In the genomic region with DNA sequence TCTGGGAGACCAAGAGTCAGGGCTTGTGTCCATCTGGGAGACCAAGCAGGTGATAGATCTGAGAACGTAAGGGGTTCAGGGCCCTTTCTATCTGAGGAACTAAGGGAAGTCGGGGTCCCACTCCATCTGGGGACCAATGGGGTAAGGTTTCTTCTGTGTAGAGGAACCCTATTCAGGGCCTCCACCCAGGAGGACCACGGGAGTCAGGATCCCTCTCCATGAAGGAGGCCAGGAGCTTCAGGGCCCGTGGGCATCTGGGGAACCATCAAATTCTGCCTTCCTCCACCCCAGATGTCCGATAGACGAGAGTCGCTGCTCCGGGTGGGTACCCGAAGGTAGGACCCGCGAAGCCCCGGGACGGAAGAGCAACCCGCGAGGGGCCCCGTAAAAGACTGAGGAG, we compare ENCODE assay signal across 8 mouse cellular contexts. TPM values are rescaled to one million over a fixed set of nuclear protein-coding genes. Genes with fewer than 3 reads are reported as not detected.
DNase-seq lines count a peak whose midpoint lies in the region; ATAC-seq and TF ChIP-seq lines count a peak whose summit lies in the region.

No protein-coding gene starts in this region.

- DNase-seq in heart, embryonic 10.5 days (ENCODE audit: low spot score) = no peak
- no peak for DNase-seq in heart, postnatal 14 days
- no peak for DNase-seq in thymus, postnatal 25 days
- no peak for DNase-seq in ovary, adult 18-20 months (ENCODE audit: low spot score)

- no peaks in the 10 kb centered on the region for H3K9me3 ChIP-seq in heart, embryonic 10.5 days
- H3K9me3 ChIP-seq in intestine, postnatal 0 days (ENCODE audit: control insufficient read depth) = no peaks in the 10 kb centered on the region

- intact Hi-C loops in heart, postnatal 14 days (cut with DNase I) = no loop called here

- TF ChIP-seq CTCF in embryonic fibroblast, embryonic 13.5 days (IDR thresholded peaks at IDR 0.05; ENCODE audit: borderline replicate concordance, insufficient read depth, low read length) = no peak
- TF ChIP-seq CTCF in intestine, postnatal 0 days (IDR thresholded peaks at IDR 0.05; ENCODE audit: low read depth) = no peak

- peak overlapping the region; percentile 92 for H3K27ac ChIP-seq in heart, embryonic 10.5 days
- H3K27ac ChIP-seq in embryonic fibroblast, embryonic 13.5 days (ENCODE audit: insufficient read depth, low read length) = no peak overlapping the region
- H3K27ac ChIP-seq in intestine, postnatal 0 days (ENCODE audit: low read depth, low read length) = peak overlapping the region; percentile 70

- H3K4me3 ChIP-seq in heart, embryonic 10.5 days = peak overlapping the region; percentile 92
- H3K4me3 ChIP-seq in embryonic fibroblast, embryonic 13.5 days (ENCODE audit: insufficient read depth, low read length) = peak overlapping the region; percentile 90
- peak overlapping the region; percentile 87 for H3K4me3 ChIP-seq in intestine, postnatal 0 days (ENCODE audit: low read depth, low read length)
- H3K4me3 ChIP-seq in myocyte = peak overlapping the region; percentile 72

- ATAC-seq in CD4-positive, CD25-positive, alpha-beta regulatory T cell, adult 4 months = peak; percentile 12
- ATAC-seq in intestine, postnatal 0 days = peak; percentile 46; the same call in 1 of the 2 replicates

- no peak for TF ChIP-seq POLR2A in embryonic fibroblast, embryonic 13.5 days (IDR thresholded peaks at IDR 0.05; ENCODE audit: low read depth, low read length)
- TF ChIP-seq POLR2A in myocyte (IDR thresholded peaks at IDR 0.05; ENCODE audit: insufficient read length, low read depth) = no peak

- H3K36me3 ChIP-seq in heart, embryonic 10.5 days = no peaks in the 10 kb centered on the region
- H3K36me3 ChIP-seq in intestine, postnatal 0 days (ENCODE audit: control insufficient read depth, insufficient read depth) = no peaks in the 10 kb centered on the region
- H3K36me3 ChIP-seq in myocyte (ENCODE audit: control insufficient read depth, insufficient read depth) = no peaks in the 10 kb centered on the region

- peaks cover 52% of the 10 kb centered on the region for H3K79me2 ChIP-seq in myocyte (ENCODE audit: control insufficient read depth, insufficient read depth)

- peak overlapping the region; percentile 72 for H3K4me2 ChIP-seq in intestine, postnatal 0 days (replicated peaks; ENCODE audit: low read depth)
- peak overlapping the region; percentile 91 for H3K4me2 ChIP-seq in myocyte (ENCODE audit: low read depth)

- H3K9ac ChIP-seq in intestine, postnatal 0 days (ENCODE audit: low read depth, low read length) = peak overlapping the region; percentile 96

- peaks cover 27% of the 10 kb centered on the region for H3K27me3 ChIP-seq in heart, embryonic 10.5 days (ENCODE audit: insufficient read depth, poor library complexity, severe bottlenecking)
- 0 out of 2 replicates have a peak, but pooled peaks cover 5% of the 10 kb centered on the region for H3K27me3 ChIP-seq in intestine, postnatal 0 days (replicated peaks; ENCODE audit: control insufficient read depth, insufficient read depth, low read length)
- H3K27me3 ChIP-seq in myocyte (ENCODE audit: control insufficient read depth, insufficient read depth, insufficient read length) = peaks cover 9% of the 10 kb centered on the region

- H3K4me1 ChIP-seq in heart, embryonic 10.5 days = peaks cover 25% of the 10 kb centered on the region
- H3K4me1 ChIP-seq in embryonic fibroblast, embryonic 13.5 days (ENCODE audit: control insufficient read depth, insufficient read depth, low read length) = peaks cover 11% of the 10 kb centered on the region
- peaks cover 10% of the 10 kb centered on the region; the same call in 1 of the 2 replicates for H3K4me1 ChIP-seq in intestine, postnatal 0 days (replicated peaks; ENCODE audit: control insufficient read depth, insufficient read depth, low read length)

- WGBS in heart, embryonic 10.5 days = under 1% methylated on average over 16 of the region's 16 CpGs
- WGBS in intestine, postnatal 0 days = 1% methylated on average over 8 of the region's 16 CpGs

- H3ac ChIP-seq in myocyte (ENCODE audit: control insufficient read depth, insufficient read length) = peak overlapping the region; percentile 66

TF ChIP-seq in myocyte, 11 proteins besides CTCF, POLR2A, EP300 and RAD21:
- TF ChIP-seq MYOD1 (IDR thresholded peaks at IDR 0.05; ENCODE audit: control insufficient read depth in 1 of 3, insufficient read length in 2 of 3, low read depth in 2 of 3) = no peak
- TF ChIP-seq POLR2AphosphoS2 (IDR thresholded peaks at IDR 0.05; ENCODE audit: insufficient read length, low read depth) = no peak
- no peak for TF ChIP-seq MAX (IDR thresholded peaks at IDR 0.05; ENCODE audit: low read depth)
- no peak for TF ChIP-seq TCF12 (IDR thresholded peaks at IDR 0.05; ENCODE audit: insufficient read depth, poor library complexity, severe bottlenecking)
- no peak for TF ChIP-seq CEBPB (IDR thresholded peaks at IDR 0.05; ENCODE audit: insufficient read depth, poor library complexity, severe bottlenecking)
- no peak for TF ChIP-seq USF1 (IDR thresholded peaks at IDR 0.05; ENCODE audit: low read depth)

RNA-seq across cellular contexts. Expression of a gene that starts 16.5 kb away (rescaled TPM):
- 39.6 and 45.1 TPM in 2 replicates for polyA plus RNA-seq in heart, embryonic 10.5 days (2016; fragmentation: Nextera tagmentation; extraction: Ambion mirVana)
- 10 to 100 TPM; 46.1 to 48.6 TPM for total RNA-seq in heart, postnatal 14 days (2021)
- 10 to 100 TPM; 18.5 to 34.9 TPM for polyA plus RNA-seq in CD4-positive, CD25-positive, alpha-beta regulatory T cell, adult 4 months (2017; shearing (Covaris generic))
- 40.3 and 43.8 TPM in 2 replicates for polyA plus RNA-seq in embryonic fibroblast, embryonic 13.5 days (2011; ENCODE audit: insufficient read length, low read depth, missing spikeins)
- 48.6 and 49.1 TPM in 2 replicates for polyA plus RNA-seq in intestine, postnatal 0 days (2015; fragmentation: Nextera tagmentation; extraction: Ambion mirVana)
- polyA plus RNA-seq in myocyte (2012; fragmentation: generic; extraction: Trizol) = 47.1 TPM

RNA-seq across cellular contexts. Expression of a gene that starts 47.7 kb away (rescaled TPM):
- 0.12 and 0.19 TPM in 2 replicates for polyA plus RNA-seq in heart, embryonic 10.5 days (2016; fragmentation: Nextera tagmentation; extraction: Ambion mirVana)
- total RNA-seq in heart, postnatal 14 days (2021) = under 1 TPM; 0.12 to 0.46 TPM
- under 1 TPM; 0.29 to 0.52 TPM for polyA plus RNA-seq in CD4-positive, CD25-positive, alpha-beta regulatory T cell, adult 4 months (2017; shearing (Covaris generic))
- polyA plus RNA-seq in embryonic fibroblast, embryonic 13.5 days (2011; ENCODE audit: insufficient read length, low read depth, missing spikeins) = not detected in 2 replicates
- 0.55 and 0.69 TPM in 2 replicates for polyA plus RNA-seq in intestine, postnatal 0 days (2015; fragmentation: Nextera tagmentation; extraction: Ambion mirVana)
- polyA plus RNA-seq in myocyte (2012; fragmentation: generic; extraction: Trizol) = 0.05 TPM
